Mouse (Mus musculus): ENCODE measurements around the gene Cyb5b.
A peak's percentile ranks its signal among the peaks of the same experiment; 100 is the strongest.
"Not testable (repeated sequence)": the region's sequence is repeated elsewhere in the genome, so short reads cannot be mapped to it uniquely, and the experiment has no call there.

Cyb5b gene

DNA sequence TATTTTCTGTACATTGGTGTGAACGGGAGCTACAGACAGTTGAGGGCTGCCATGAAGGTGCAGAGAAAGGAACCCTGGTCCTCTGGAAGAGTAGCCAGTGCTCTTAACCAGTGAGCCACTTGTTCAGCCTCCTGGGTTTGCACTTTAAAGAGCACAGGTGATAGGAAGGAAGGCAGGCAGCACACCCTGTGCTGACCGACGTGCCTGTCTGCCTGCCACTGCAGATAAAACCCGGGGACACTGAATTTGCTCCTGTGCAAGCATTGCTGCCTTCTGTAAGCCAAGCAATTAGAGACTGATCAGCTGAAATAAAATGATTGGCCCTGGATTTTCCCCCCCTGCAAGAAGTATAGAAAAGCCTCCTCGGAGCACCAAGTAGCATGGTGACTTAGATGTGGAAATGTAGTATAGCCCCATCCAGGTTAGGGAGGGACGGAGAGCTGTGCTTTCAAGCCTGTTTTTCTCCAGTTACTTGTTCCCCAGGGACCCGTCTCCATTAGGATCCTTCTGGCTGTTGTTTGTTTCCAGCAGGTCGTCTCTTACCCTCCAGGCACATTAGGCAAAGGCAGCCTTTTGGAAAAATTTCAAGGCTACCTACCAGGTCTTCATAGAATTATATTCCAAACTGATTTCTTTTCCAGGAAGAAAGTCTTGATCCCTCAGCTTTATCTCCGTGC is 22.7 kb downstream of the Cyb5b start:
- no peak for DNase-seq (ENCODE audit: low spot score)

DNA sequence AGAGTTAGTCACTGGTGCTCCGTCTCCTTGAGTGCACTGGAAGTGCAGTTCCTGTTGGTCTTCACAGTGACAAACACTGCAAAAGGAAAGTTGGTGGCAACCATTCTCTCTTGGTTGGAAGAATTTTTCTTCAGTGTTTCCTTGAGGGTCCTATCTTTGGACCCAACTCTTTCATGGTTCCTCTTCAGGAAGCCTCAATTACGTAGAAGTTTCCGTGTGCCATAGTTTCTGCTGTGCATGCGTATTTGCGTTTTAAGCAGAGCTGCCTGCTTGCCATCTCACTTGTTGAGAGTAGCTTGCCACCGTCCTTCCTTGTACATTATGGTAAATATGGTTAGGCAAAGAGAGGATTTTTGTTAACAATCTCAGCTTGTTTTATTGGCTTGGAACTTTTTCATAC is 30.7 kb downstream of the Cyb5b start:
- no peak for DNase-seq (ENCODE audit: low spot score)

DNA sequence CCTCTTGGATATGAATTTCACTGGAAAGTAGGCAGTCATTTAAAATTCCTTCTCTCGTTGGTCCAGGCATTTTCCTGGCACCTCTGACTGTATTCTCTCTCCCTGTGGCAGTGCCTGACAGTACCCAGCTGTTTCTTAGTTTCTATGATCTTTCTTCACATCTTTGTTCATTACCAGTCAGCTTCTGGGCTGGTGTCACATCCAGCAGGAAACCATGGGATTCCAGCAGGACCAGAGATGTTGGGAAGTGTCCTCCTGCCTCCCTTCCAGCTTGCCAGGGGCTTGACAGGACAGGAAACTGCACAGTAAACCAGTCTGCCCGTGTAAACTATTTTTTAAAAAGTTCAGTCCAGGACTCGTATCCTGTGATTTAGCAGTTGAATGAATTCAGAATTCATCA is 34.6 kb downstream of the Cyb5b start:
- DNase-seq (ENCODE audit: low spot score), result no peak

DNA sequence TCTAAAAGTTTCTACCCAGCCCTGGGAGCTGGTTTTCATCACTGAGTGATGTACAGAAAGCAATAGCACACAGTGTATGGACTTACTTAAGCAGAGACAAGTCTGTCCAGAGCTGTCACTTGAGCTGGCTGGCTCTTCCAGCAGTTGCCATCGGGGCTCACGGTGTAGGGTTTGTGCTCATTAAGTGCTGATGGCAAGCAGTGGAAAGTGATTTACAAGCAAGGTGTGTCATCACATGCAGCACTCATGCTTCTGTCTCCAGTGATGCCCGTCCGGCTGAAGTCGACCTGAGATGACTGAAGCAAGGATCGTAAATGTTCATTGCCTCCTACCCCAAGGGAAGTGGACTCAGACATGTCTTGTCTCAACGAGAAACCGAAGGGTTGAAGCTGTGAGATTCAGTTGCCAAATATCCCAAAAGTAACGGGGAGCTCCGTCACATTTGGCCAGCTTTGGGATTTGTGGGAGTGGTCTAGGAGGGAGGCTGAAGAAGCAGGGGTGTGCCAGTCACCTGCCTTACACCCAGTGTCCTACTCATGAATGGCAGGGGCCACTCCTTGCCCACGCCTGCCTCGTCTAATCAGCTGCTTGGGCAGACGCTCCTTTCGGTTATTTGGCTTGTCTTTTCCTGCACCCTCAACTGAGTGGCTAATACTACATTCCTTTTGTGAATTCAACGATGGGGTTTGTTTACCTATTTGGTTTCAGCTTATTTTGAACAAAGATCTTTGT is 36.4 kb downstream of the Cyb5b start:
- DNase-seq (ENCODE audit: low spot score), result peak; percentile 15

DNA sequence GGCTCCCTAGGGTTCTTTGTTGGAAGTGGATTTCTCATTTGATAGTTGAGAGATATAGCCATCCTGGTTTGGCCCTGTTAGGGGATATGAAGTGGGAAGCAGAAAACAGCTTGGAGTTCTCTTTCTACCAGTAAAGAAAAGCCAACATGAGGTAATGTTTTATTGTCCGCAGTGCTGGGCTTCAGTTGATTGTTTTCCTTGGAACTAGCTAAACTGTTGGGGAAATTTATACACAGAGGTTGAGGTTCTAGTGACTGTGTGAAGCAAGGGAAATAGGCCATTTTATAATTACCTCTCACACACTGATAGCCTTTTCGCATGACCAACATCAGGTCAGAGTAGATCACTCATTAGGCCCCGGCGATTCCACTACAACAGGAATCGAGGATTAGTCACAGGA is 37.2 kb downstream of the Cyb5b start:
- DNase-seq (ENCODE audit: low spot score), result no peak

DNA sequence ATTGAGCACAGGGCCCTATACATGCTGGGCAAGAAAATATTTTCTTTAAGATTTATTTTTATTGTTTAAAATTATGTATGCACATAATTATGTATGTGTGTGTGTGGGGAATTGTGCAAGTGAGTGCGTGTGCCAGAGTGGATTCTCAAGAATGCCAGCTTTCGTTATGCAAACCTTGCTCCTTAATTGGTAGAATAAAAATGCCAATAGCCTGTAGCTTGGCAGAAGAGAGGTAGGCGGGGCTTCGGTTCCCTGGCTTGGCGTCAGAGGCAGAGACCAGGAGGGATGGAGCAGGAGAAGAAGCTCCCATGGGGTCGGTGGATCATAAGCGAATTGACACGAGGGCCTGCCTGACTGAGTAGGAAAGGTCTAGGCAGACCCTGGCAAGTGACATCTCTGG is 42.2 kb downstream of the Cyb5b start:
- DNase-seq (ENCODE audit: low spot score), result peak; percentile 26

DNA sequence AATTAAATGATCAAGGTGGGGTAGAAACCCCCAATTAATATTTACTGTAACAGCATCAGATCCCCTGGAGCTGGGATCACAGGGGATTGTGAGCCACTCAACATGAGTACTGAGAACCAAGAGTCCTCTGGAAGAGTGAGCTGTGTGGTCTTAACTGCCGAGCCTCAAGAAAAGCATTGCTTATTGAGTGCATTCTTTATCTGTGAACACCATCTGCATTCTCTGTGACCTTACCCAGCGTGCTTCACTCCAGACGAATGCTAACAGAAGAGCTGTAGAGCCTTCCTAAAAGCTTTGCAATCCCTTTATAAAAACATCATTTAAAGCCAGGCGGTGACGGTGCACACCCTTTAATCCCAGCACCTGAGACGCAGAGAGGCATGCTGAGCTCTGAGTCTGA is 42.9 kb downstream of the Cyb5b start:
- DNase-seq (ENCODE audit: low spot score), result no peak

DNA sequence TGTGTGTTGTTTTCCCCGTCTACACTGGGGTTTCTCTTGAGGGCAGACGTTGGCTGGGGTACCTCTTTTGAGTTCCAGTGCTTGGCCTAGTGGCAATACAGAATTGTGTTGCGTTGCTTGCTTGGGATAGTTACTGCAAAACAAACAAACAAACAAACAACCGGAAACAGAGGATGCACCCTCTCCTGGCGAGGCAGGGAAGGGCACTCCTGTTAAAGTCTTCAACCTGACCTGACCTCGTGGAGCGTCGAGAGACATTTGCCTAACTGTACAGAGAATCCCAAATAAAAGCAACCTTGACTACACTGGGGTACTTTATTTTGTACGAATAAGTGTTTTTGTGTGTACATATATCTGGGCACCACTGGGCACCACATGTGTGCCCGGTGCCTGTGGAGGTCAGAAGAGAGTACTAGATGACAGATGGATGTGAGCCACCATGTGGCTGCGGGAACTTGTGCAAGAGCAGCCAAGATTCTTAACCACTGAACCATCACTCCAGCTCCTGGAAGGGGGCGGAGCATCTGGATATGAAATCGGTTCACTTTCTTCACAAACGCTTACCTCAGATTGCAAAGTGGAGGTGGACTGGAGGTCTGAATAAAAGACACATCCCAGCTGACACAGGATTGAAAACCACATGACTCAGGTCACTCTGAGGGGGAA is 44.5 kb downstream of the Cyb5b start:
- DNase-seq (ENCODE audit: low spot score), result no peak

DNA sequence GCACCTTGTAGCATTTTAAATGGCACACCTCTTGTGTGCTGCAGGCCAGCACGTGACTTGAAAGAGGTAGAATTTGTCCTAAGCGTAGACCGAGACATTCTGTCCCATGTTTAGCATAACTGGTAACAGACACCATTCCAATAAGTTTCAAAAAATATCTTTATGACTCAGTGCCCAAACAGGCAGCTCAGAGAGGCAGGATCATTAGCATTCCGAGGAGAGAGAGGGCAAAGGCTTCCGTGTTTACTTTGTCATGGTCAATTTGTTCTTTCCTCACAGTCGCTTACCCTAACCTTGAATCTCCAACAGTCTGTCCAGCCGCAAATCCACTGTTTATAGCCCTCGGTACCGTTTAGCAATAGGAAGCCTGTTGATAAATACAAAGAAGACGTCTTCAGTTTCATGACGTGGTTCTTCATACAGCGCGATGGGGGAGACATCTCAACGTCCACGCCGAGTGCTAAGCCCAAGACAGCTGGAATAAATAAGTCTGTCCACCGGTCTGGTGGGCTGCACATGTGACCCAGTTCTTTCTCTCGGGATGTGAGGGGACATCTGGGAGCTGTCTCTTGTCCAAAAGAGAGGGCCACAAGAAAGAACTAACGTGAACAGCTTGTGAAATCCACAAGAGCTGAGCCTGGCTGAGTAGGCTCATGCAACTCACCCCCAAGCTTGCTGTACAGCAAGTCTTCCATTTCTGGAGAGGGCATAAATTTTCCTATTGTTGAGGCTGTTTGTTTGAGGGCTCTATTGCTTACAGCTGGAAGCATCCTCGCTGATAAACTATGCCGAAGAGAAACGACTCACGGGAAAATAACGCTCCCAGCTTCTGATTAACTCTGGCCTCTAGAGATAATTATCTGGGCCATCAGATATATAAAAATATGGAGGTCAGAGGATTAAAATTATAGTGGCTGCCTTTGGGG is 47.7 kb downstream of the Cyb5b start:
- no peak for DNase-seq (ENCODE audit: low spot score)

DNA sequence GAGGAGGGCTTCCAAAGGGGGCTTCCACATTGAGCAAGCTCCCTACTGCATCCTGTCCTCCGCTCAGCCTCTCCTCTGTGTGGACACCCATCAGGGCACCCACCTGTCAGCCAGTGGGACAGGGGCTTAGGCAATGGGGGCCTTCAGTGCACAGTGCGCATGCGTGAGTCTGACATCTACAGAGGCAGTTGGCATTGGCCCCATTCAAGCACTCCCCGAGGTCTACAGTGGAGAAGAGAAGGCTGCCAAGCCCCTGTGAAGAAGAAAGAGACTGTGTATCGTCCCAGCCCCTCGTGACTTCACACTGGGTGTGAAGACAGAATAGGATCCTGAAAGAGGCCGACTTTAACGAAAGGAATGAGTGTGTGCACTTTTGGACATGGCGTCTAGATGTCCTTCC is 54.7 kb downstream of the Cyb5b start:
- no peak for DNase-seq (ENCODE audit: low spot score)

DNA sequence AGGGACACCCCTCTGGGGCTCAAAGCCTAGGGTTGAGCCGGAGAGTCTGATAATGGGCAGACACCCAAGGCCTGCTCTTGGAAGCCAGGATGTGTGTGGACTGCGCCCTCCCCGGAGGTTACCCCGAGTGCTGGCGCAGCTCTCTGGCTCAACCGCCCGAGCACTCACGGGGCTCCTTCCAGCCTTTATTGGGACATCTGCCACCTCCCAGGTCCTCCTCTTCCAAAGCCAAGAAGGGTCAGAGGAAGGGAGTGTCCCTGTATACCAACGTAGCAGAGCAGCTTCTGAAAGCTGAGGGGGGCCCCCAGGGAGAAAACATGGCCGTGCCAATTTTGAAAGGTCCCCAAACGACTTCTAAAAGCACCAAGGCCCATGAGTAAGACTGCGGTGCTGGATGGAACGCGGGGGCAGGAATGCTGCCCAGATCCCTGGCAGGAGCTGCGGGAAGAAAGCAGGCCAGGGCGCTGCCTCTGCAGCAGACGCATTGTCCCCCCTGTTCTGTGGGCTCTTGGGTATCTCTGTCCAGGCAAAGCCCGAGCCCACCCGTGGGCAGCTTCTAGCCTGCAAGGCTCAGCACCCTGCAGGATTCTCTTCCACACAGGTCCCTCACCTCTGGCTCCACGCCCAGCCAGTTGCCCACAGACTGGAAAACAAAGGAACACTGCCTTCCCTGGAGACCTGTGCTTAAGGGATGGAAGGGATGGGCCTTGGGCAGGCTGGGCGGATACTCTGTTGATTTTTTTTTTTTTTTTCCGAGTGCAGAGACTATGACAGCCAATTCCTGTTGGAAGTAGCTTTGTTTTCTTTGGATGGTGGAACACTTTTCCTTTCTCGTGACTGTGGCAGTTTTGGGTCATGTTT is 55.5 kb downstream of the Cyb5b start:
- DNase-seq (ENCODE audit: low spot score), result peak; percentile 68

DNA sequence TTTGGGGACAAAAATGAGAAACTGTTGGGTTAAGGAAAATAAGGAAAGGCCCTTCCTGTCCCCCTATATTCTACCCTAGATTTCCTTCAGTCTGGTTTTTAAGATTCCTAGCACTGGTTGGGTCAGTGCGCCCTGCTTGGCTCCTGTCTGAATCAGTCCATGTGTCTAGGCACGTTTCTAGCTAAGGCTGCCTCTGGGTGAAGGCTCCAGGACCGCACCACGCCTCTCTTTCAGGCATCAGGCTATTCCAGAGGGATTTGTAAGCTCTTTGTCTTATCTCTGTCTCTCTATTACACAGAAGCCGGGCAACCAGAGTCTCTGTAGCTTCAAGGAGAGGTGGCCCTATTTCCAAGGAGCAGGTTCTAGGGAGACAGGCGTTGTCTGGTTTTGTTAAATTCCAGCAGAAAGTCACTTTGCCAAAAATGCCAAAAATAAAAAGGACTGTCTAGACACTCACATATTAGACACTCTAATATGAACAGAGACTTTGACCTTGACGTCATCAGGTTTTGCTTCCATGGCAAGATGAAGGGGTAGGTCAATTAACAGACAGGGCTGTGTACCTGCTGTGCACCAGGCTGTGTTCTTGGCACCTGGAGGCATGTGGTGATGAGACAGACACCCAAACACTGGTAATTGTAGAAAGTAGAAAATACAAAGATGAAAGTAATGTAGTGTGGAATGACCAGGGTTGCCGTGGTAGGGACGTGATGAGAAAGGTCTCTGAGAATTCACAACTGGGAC is 56.5 kb downstream of the Cyb5b start:
- peak; percentile 33 for DNase-seq (ENCODE audit: low spot score)

DNA sequence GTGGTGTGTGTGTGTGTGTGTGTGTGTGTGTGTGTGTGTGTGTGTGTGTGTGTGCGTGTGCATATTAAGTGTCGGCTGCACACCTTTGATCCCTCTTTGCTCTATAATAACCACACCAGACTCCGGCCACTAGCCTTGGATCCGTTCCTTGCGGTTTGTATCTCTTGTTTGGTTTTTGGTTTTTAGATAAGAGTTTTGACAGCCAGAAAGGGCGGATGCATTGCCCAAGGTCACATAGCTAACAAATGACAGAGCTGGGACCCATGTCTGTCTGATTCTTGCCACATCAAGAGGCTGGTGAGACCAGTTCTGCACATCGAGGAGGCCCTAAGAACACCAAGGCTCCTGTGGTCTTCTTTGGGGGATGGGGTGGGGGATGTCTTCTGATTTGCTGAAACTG is 58.7 kb downstream of the Cyb5b start:
- peak; percentile 33 for DNase-seq (ENCODE audit: low spot score)

DNA sequence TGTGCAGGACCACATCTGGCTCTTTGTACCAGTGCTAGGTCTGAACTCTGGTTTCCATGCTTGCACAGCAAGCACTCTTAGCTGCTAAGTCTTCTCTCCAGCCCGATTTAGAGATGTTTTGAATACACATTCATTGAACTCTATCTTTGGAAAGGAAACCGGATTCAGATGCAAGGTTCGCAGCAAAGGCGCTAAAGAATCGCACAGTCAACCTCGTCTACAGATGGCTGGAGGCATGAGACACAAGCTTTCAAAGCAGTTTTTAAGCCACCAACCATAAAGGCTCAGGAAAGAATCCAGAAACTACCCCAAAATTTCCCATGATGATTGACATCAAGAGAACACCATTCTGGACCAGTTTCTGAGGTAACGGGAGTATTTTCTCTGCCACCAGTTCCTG is 61.6 kb downstream of the Cyb5b start:
- no peak for DNase-seq (ENCODE audit: low spot score)

DNA sequence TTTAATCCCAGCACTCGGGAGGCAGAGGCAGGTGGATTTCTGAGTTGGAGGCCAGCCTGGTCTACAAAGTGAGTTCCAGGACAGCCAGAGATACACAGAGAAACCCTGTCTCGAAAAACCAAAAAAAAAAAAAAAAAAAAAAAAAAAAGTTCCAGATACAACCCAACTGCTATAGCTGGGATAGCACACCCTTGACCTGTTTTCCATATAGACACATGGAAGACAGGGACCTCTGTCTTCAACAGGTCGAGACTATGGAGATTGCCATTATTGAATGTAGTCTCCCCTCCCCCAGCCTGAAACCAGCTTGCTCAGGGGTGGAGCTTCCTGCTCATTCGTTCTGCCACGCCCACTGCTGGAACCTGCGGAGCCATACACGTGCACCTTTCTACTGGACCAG is 66.8 kb downstream of the Cyb5b start:
- DNase-seq (ENCODE audit: low spot score), result not testable (repeated sequence)

DNA sequence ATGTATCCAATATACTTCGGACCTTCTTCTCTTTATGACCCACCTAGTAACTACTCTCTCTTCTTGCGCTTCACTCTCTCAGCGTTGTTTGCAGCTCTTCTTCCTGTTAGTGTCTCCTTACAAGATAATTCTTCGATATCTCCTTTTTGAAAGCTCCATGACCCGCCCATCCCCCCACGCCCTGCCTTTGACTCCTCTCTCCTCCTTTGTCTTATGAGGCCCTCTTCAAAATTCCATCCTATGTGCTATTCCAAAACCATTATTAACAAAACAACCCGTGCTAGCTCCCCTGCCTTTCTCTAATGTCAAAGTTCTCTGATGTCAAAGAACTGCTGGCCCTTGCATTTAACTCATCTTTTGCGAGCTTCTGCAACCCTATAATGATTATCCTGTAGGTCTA is 67.7 kb downstream of the Cyb5b start:
- no peak for DNase-seq (ENCODE audit: low spot score)

DNA sequence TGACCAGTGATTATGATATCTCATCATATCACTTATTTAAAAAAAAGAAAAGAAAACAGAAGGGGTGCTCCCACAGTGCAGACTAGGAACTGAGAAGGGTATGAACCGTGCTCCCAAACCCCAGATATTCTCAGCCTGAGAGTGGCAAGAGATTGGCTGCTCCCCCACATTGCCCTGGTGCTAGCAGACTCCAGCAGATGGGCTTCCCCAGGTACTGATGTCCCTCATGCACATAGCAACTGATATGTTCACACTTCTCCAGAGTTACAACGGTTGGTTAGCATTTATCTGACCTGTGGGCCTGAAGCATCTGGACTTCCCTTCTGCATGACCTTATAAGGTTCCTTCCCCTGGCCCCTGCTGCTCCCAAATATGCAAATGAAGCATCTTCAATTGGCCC is 68.6 kb downstream of the Cyb5b start:
- DNase-seq (ENCODE audit: low spot score), result no peak

DNA sequence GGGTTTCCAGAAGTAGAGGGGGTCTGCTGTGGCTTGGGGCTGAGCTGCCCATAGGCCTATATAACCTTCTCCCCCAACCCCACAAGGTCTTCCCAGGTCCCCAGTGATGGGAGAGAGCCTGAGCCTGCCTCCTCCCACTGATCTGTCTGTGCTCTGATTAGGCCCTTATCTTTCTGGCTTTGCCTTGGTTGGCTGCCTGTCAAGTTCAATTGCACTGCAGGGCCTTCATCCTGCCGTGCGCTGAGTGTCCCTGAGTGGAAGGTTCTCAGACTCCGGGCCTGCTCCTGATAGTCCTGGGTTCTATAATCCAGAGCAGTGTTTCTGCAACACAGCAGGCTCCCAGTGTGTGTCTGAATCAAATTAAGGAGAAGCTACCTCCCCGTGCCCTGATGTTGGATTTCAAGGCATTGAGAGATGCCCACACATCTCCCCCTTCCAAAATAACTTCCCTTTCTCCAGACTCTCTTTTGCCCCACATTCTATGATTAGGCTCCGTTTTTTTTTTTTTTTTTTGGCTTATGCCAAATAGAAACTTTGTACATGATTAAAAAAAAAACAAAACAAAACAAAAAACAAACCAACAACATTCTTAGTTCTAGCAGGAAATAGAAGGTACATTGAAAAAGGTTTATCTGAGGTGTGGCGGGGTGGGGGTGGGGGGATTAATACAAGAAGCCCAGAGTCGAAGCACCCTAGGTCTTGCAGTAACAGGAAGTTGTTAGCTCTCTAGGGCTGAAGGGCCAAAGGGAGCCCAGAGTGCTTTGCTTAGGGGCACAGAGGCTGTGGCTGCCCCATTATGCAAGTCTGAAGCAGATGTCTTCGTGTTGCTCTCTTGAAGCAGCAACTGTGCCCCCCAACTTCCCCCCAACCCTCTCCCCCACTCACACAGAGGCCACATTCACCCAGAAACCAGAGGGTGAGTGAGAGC is 71.7 kb downstream of the Cyb5b start:
- no peak for DNase-seq (ENCODE audit: low spot score)

DNA sequence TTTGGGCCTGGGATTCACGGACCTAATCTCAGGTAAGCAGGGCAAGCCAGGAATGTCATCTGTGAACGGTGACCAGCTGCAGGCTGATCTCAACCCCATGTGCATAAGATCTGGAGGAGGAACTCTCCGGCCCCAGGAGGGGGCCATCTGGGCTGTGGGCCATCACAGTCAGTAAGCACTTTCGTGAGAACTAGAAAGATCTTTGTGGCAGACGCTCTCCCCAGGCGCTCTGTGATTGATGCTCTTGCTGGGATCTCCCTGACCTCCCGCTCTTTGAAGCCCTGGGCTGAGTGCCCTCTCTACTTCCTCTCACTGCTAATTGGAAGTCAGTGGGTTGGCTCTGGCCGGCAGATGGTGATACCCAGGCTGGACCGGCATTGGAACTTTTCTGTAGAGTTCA is 75.7 kb downstream of the Cyb5b start:
- DNase-seq (ENCODE audit: low spot score), result no peak
